Mouse (Mus musculus): ENCODE data around the gene Adipor1. TPM values are rescaled to one million over a fixed set of nuclear protein-coding genes. Genes with fewer than 3 reads are reported as not detected.
"Not testable (repeated sequence)": the region's sequence is repeated elsewhere in the genome, so short reads cannot be mapped to it uniquely, and the experiment has no call there.

The Adipor1 gene
- polyA plus RNA-seq, 1 experiment from 2014 or later, result 87.0 TPM

DNA sequence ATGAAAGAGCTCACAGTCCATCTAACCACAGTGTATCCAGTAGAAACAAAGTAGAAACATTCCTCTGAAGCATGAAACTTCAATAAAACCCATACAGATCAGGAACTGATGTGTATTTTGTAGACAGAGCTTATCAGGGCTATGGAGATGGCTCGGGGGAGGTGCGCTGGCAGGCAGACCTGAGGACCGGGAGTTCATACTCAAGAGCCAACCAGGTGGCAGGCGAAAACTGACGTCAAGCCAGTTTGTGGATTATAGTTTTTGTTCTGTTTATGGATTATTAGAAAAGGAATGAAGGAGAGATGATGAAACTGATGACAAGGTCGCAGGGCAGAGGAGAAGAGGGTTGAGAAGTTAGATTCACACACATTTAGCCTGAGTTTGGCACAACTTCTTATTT, 25.3 kb downstream of the Adipor1 start:
- H3K9me3 ChIP-seq (ENCODE audit: control insufficient read depth, low read length), result no peaks in the 10 kb centered on the region
- H3K36me3 ChIP-seq (ENCODE audit: control insufficient read depth, insufficient read depth, low read length), result no peaks in the 10 kb centered on the region
- no peak overlapping the region for H3K4me2 ChIP-seq (ENCODE audit: low read length)
- ATAC-seq, result no peak
- H3K4me3 ChIP-seq (ENCODE audit: low read length), result no peak overlapping the region
- no peak overlapping the region for H3K27ac ChIP-seq (ENCODE audit: low read depth, low read length)
- no peaks in the 10 kb centered on the region for H3K27me3 ChIP-seq (replicated peaks; ENCODE audit: control insufficient read depth, insufficient read depth, low read length)
- H3K4me1 ChIP-seq (ENCODE audit: control insufficient read depth, insufficient read depth, low read depth, low read length), result no peaks in the 10 kb centered on the region
- WGBS, result 97% methylated on average over 6 of the region's 6 CpGs
- no peak overlapping the region for H3K9ac ChIP-seq (ENCODE audit: low read depth, low read length)

DNA sequence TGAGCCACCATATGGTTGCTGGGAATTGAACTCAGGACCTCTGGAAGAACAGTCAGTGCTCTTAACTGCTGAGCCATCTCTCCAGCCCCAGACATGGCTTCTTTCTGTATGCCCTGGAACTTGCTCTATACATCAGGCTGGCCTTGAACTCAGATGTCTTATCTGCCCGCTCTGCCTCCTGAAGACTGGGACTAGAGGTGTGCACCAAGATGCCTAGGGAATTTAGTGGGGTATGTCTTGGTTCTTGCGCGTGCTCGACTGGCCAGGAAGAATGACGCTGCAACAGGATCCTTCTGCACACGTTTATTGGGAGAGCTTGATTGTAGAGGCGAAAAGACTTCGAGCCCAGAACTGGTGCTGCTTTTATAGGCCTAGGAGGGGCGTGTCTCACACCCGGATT, 26.6 kb downstream of the Adipor1 start:
- WGBS, result 91% methylated on average over 6 of the region's 10 CpGs
- not testable (repeated sequence) for ATAC-seq

GRCm38 (mm10) chr1:134442394-134442793, 27.2 kb downstream of the Adipor1 start:
- H3K4me3 ChIP-seq (ENCODE audit: low read length), result no peak overlapping the region
- ATAC-seq, result no peak
- H3K9ac ChIP-seq (ENCODE audit: low read depth, low read length), result no peak overlapping the region
- H3K27ac ChIP-seq (ENCODE audit: low read depth, low read length), result no peak overlapping the region
- no peaks in the 10 kb centered on the region for H3K36me3 ChIP-seq (ENCODE audit: control insufficient read depth, insufficient read depth, low read length)
- 97% methylated on average over 3 of the region's 3 CpGs for WGBS
- H3K4me1 ChIP-seq (ENCODE audit: control insufficient read depth, insufficient read depth, low read depth, low read length), result no peaks in the 10 kb centered on the region
- H3K9me3 ChIP-seq (ENCODE audit: control insufficient read depth, low read length), result no peaks in the 10 kb centered on the region
- no peak overlapping the region for H3K4me2 ChIP-seq (ENCODE audit: low read length)
- no peaks in the 10 kb centered on the region for H3K27me3 ChIP-seq (replicated peaks; ENCODE audit: control insufficient read depth, insufficient read depth, low read length)

More for the DNA sequence above, 26.6 kb downstream of the Adipor1 start:
- H3K27me3 ChIP-seq (replicated peaks; ENCODE audit: control insufficient read depth, insufficient read depth, low read length); H3K4me2 ChIP-seq (ENCODE audit: low read length); H3K9ac ChIP-seq (ENCODE audit: low read depth, low read length); H3K36me3 ChIP-seq (ENCODE audit: control insufficient read depth, insufficient read depth, low read length); H3K27ac ChIP-seq (ENCODE audit: low read depth, low read length); H3K4me1 ChIP-seq (ENCODE audit: control insufficient read depth, insufficient read depth, low read depth, low read length); H3K9me3 ChIP-seq (ENCODE audit: control insufficient read depth, low read length); H3K4me3 ChIP-seq (ENCODE audit: low read length): not testable (repeated sequence)

DNA sequence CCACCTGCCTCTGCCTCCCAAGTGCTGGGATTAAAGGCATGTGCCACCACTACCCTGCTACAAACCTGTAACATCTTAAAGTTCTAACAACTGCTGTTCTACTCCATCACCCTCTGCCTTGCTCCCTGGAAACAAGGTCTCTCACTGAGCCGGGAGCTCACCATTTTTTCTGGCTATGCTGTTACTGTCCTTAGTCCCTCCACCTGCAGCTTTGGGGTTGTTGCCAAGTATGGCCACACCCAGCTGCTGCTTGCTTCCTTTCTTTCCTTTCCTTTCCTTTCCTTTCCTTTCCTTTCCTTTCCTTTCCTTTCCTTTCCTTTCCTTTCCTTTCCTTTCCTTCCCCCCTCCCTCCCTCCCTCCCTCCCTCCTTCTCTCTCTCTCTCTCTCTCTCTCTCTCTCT, 28.1 kb downstream of the Adipor1 start:
- not testable (repeated sequence) for H3K4me2 ChIP-seq (ENCODE audit: low read length); H3K27me3 ChIP-seq (replicated peaks; ENCODE audit: control insufficient read depth, insufficient read depth, low read length); H3K4me1 ChIP-seq (ENCODE audit: control insufficient read depth, insufficient read depth, low read depth, low read length); ATAC-seq; H3K27ac ChIP-seq (ENCODE audit: low read depth, low read length); H3K9me3 ChIP-seq (ENCODE audit: control insufficient read depth, low read length); H3K36me3 ChIP-seq (ENCODE audit: control insufficient read depth, insufficient read depth, low read length); H3K9ac ChIP-seq (ENCODE audit: low read depth, low read length); H3K4me3 ChIP-seq (ENCODE audit: low read length)
- WGBS, result 75% methylated on average over 1 of the region's 1 CpGs

DNA sequence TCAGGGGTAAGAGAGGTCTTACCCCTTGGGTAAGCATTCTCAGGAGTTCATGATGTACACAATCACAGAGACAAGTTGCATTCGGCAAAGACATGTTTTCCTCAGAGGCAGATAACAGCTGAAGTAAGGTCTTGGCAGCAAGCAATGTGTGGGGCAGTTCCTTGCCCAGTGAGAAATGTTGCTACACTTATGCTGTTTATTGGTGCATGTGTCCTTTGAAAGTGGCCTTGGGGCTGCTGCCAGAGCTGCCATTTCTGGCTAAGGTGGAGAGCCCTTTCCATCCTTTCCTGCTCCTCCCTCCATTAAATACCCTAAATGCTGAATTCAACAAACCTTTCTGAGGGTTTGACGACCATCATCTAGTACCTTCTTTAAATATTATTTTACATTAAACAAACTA, 30.2 kb downstream of the Adipor1 start:
- WGBS, result 92% methylated on average over 2 of the region's 2 CpGs
- H3K4me1 ChIP-seq (ENCODE audit: control insufficient read depth, insufficient read depth, low read depth, low read length), result no peaks in the 10 kb centered on the region

DNA sequence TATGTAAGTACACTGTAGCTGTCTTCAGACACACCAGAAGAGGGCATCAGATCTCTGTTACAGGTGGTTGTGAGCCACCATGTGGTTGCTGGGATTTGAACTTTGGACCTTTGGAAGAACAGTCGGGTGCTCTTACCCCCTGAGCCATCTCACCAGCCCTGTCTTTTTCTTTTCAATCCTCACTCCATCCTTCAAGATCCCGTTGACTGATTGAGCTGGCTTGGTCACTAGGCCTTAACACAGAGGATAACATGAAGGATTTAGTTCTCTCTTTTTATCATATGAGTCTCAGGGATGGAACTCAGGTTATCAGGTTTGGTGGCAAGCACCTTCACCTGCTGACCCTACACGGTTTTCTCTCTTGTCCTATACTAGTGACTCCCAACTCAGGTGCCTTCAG, 33.4 kb downstream of the Adipor1 start:
- not testable (repeated sequence) for ATAC-seq; H3K4me2 ChIP-seq (ENCODE audit: low read length); H3K9ac ChIP-seq (ENCODE audit: low read depth, low read length); H3K9me3 ChIP-seq (ENCODE audit: control insufficient read depth, low read length); H3K36me3 ChIP-seq (ENCODE audit: control insufficient read depth, insufficient read depth, low read length); H3K4me3 ChIP-seq (ENCODE audit: low read length); H3K4me1 ChIP-seq (ENCODE audit: control insufficient read depth, insufficient read depth, low read depth, low read length); H3K27me3 ChIP-seq (replicated peaks; ENCODE audit: control insufficient read depth, insufficient read depth, low read length); H3K27ac ChIP-seq (ENCODE audit: low read depth, low read length)
- WGBS, result 83% methylated on average over 3 of the region's 3 CpGs

More for the DNA sequence above, 30.2 kb downstream of the Adipor1 start:
- no peak overlapping the region for H3K4me3 ChIP-seq (ENCODE audit: low read length)
- no peak for ATAC-seq
- no peak overlapping the region for H3K4me2 ChIP-seq (ENCODE audit: low read length)
- no peak overlapping the region for H3K9ac ChIP-seq (ENCODE audit: low read depth, low read length)
- H3K27ac ChIP-seq (ENCODE audit: low read depth, low read length), result no peak overlapping the region
- H3K36me3 ChIP-seq (ENCODE audit: control insufficient read depth, insufficient read depth, low read length), result no peaks in the 10 kb centered on the region
- H3K9me3 ChIP-seq (ENCODE audit: control insufficient read depth, low read length), result no peaks in the 10 kb centered on the region
- no peaks in the 10 kb centered on the region for H3K27me3 ChIP-seq (replicated peaks; ENCODE audit: control insufficient read depth, insufficient read depth, low read length)

GRCm38 (mm10) chr1:134450201-134450600, 35.0 kb downstream of the Adipor1 start:
- no peak overlapping the region for H3K9ac ChIP-seq (ENCODE audit: low read depth, low read length)
- no peaks in the 10 kb centered on the region for H3K36me3 ChIP-seq (ENCODE audit: control insufficient read depth, insufficient read depth, low read length)
- H3K27me3 ChIP-seq (replicated peaks; ENCODE audit: control insufficient read depth, insufficient read depth, low read length), result no peaks in the 10 kb centered on the region
- no peak for ATAC-seq
- H3K9me3 ChIP-seq (ENCODE audit: control insufficient read depth, low read length), result no peaks in the 10 kb centered on the region
- H3K4me1 ChIP-seq (ENCODE audit: control insufficient read depth, insufficient read depth, low read depth, low read length), result peaks cover 5% of the 10 kb centered on the region; the same call in 1 of the 2 replicates
- no peak overlapping the region for H3K27ac ChIP-seq (ENCODE audit: low read depth, low read length)
- H3K4me2 ChIP-seq (ENCODE audit: low read length), result no peak overlapping the region
- no peak overlapping the region for H3K4me3 ChIP-seq (ENCODE audit: low read length)
- WGBS, result 88% methylated on average over 4 of the region's 4 CpGs

DNA sequence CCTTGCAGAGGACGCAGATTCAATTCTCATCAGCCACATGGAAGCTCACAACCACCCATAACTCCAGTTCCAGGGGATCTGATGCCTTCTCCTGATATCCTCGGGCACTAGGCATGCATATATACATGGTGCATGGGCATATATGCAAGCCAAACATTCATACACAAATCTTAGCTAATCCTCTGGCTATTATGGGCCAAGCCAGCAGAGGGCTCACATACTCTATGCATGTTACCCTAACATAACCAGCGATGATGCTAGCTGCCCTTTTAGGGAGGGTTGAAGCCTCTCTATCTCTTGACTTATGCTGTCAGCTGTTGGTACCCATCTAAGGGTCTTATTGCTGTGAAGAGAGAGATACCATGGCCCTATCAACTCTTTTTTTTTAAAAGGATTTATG, 35.8 kb downstream of the Adipor1 start:
- Histone ChIP-seq H3K36me3 (ENCODE audit: control insufficient read depth, insufficient read depth, low read length) (no peaks in the 10 kb centered on the region), H3K27ac (ENCODE audit: low read depth, low read length) (no peak overlapping the region), H3K4me3 (ENCODE audit: low read length) (no peak overlapping the region), H3K4me2 (ENCODE audit: low read length) (no peak overlapping the region), H3K9me3 (ENCODE audit: control insufficient read depth, low read length) (no peaks in the 10 kb centered on the region), H3K27me3 (replicated peaks; ENCODE audit: control insufficient read depth, insufficient read depth, low read length) (no peaks in the 10 kb centered on the region), H3K4me1 (ENCODE audit: control insufficient read depth, insufficient read depth, low read depth, low read length) (peaks cover 7% of the 10 kb centered on the region), H3K9ac (ENCODE audit: low read depth, low read length) (no peak overlapping the region)
- no peak for ATAC-seq
- 44% methylated on average over 3 of the region's 3 CpGs for WGBS

GRCm38 (mm10) chr1:134454904-134455824, 40.0 kb downstream of the Adipor1 start, which contains the start of gene Klhl12:
Gene Klhl12, plus strand, starts transcription at chr1:134455531.
- H3K36me3 ChIP-seq (ENCODE audit: control insufficient read depth, insufficient read depth, low read length), result peaks cover 5% of the 10 kb centered on the region; the same call in 1 of the 2 replicates
- peak within 1 kb of the TSS; percentile 87 for H3K9ac ChIP-seq (ENCODE audit: low read depth, low read length)
- WGBS, result under 1% methylated on average over 57 of the region's 61 CpGs
- H3K27me3 ChIP-seq (replicated peaks; ENCODE audit: control insufficient read depth, insufficient read depth, low read length), result no peaks in the 10 kb centered on the region
- H3K9me3 ChIP-seq (ENCODE audit: control insufficient read depth, low read length), result no peaks in the 10 kb centered on the region
- H3K4me1 ChIP-seq (ENCODE audit: control insufficient read depth, insufficient read depth, low read depth, low read length), result peaks cover 13% of the 10 kb centered on the region
- peak within 1 kb of the TSS; percentile 76 for H3K4me3 ChIP-seq (ENCODE audit: low read length)
- ATAC-seq, result peak; percentile 96
- H3K27ac ChIP-seq (ENCODE audit: low read depth, low read length), result peak within 1 kb of the TSS; percentile 72
- H3K4me2 ChIP-seq (ENCODE audit: low read length), result peak within 1 kb of the TSS; percentile 75

All from hindbrain, embryonic 16.5 days (tissue).